Mouse (Mus musculus): ENCODE measurements around the gene Sept7.
"Not testable (repeated sequence)": the region's sequence is repeated elsewhere in the genome, so short reads cannot be mapped to it uniquely, and the experiment has no call there.

The Sept7 gene

DNA sequence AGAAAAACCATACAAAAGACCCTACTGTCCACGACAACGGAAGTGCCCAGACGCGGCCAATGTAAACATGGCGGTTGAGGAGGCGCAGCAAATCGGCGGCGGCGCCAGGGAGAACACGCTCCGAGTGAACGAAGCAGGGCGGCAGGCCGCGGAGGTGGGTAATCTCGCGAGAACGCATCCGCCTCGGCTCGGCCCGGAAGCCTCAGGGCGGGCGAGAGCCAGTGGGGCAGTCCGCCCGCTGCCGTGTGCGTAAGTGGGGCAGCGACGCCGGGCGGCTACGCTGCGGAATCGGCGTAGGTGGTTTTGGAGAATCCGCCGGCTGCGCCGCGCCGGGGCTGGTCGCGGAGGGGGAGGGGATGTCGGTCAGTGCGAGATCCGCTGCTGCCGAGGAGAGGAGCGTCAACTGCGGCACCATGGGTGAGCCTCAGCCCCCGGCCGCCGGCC is at the start of gene Sept7:
Gene Sept7, plus strand, starts transcription at position 157 of the 444 bp plus-strand sequence.
- peak; percentile 99 for DNase-seq

DNA sequence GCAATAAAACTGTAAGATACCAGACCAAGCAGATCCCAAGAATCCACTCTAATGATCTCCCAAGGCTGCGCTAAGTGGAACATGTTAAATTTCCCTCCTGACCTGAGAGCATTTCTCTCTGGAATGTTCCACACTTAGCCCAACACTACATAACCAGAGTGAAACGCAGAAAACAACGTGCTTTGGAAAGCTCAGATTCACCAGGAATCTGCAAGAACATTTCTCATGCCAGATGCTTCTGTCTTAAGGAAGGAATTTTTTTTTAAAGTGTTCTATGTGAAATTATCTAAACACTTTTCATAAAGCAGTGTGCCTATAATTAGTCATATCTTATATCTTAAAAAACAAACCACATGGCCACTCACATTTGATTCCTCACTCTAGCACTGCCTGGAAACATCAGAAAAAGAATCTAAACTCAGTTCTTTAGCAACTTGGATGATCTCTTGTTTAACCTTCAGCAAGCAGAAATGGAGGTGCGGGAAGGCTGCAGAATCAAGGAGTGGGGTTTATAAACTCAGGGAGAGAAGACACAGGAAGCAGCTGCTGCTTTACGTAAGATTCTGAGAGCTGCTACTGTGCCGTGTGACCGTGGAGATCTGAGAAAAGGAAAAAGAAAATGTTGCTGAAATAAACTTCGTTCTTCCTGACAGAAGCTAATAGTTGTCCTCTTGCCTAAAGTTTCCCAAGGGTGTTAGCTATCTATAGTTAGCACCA is 44.0 kb upstream of the Sept7 start:
- peak in 1 of 2 experiments; percentile 19 for DNase-seq

DNA sequence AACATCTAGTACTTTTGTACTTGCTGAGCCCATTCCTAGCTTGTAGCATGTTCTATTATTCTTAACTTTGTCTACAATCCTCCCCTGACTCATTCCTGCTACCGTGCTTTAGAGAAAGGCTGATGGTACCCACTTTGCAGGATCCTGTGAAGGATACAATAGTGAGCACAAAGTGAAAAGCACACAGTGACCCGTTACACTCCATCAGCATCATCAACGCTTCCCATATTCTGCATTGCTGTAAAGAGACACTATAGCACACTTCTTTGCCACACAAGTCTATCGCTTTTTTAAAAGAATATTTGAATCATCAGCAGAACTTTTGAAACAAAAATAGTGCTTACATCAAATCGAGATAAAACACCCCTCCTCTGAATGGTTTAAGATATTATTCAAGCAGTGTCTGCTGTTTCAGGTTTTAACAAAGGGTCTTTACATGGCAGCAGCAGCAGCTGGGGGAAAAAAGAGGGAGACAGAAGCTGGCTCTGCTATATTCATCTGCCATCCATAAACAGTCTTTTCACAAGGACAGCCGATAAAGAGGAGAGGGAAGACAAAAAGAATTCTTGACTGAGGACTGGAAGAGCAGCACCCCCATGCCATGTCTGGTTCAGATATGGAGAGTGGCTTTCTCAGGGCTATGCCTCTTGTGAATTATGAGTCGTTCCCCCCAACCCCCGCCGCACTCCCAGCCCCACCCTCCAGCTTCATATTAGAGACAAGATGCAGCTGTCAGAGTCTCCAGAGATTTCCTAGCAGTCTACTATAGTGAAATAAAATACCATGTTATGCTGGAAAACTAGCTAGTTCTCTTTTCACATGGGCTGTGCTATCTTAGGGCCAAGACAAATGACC is 39.7 kb upstream of the Sept7 start:
- no peak for DNase-seq

DNA sequence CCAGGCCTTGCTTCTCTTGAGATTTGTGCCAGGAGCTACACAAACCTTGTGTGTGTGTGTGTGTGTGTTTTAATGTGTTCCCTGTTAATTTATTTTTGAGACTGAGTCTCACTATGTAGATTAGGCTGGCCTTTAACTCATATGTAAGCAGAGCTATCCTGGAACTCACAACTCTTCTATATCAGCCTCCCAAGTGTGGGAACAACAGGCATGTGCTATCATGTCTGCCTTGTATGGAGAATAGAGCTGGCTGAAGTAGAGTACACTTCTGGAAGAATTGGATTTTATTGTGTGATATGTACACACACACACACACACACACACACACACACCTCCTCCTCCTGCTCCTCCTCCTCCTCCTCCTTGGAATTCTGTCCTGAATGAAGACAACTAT is 39.1 kb upstream of the Sept7 start:
- DNase-seq: no peak

DNA sequence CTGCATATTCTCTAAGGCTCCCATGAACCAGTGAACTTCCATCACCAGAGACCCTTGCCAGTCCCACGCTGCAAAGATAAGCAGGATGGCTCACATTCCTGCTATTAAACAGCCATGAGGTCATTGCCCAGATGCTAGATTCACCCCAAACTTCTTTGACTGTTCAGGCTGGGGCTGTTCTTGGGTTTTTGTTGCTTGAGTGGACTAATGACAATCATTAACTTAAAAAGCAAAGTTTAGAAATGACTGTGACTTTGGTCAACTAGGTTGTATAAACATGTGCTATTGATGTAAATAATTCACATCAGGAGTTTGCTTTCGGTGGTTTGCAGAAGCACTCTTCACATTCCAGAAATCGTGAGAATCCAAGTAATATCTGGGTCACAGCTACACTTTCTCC is 36.8 kb upstream of the Sept7 start:
- no peak for DNase-seq

DNA sequence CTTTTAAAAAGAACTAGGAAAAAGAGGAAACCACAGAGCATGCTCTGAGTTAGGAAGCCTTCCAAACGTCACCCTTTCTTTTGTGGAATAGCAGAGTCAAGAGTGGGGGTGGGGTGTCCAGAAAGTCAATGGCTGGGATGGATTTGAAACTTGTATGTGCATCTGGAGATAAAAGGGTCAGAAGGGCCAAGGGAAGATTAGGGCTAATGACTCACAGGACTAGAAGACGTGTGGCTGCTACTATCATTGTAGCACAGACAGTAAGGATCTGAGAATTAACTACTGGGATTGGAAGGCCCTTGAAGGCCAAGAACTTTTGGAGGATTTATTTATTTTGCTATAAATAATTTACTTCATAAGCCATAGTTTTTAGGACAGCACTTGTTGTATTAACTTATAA is 36.0 kb upstream of the Sept7 start:
- DNase-seq: no peak

DNA sequence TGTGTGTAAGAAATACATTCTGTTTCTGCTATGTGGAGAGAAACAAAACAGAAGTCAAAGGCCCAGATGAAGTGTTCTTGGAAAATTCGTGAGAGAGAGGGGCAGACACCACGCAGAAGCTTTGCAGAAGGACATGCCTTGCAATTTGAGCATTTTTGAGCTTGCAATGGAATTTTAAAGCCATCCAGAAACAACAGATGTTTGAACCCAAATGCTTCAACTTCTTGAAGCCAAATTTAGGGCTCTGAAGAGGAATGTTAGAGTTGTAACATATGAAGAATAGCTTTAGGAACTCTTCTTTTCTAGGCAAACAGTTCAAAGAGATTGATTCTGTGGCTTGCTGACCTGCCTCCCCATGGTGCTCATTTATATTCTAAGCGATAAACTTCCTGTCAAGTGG is 33.3 kb upstream of the Sept7 start:
- no peak for DNase-seq

DNA sequence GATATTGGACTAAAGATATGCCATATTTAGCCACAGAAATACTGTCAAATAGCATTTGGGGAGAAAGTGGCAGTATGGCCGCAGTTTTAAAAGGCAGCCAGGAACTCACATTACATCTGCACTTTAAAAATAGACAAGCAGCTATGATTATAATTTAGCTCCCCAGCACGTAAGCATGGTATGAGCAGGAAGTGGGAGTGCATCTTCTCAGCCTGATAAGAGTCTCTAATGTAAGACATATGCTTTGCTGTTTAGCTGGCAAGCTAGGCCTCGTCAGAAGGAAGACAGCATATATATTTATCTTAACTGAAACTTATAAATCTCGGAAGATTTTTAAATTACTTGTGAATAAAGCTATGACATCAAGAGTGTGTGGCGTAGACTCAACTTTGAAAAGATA is 32.4 kb upstream of the Sept7 start:
- no peak for DNase-seq

DNA sequence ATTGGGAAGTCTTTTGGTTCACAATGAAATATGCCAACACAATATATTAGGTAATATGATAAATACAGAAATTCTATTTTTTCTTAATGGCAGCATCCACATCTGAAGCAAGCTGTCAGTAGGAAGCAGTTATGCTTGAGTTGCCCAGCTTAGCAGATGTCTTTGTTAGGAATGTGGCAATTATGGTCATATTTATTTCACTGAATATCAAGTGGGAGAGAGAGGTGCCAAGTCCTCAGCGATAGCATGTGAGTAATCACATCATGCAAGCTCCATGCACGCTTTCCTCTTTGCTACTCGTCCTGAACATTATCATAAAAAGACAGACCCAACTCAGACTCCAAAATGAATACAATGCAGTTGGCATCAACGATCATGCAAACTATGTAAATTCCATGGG is 27.3 kb upstream of the Sept7 start:
- no peak for DNase-seq

DNA sequence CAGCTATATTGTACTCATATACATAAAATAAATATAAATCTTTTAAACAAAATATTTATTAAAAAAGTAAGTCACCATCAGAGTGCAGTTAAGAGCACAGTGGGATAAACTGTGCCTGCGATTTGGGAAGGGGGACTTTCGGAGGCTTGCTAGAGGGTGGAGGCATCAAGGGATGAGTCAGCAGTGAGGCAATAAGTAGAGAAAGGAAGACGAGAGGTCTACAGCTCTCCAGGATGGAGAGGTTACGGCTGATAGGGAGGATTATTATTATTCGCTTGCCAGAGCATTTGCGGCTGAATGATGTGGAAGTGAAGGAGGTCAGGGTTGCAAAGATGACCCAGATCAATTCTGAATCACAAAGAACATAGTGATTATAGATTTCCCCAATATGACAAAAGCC is 22.5 kb upstream of the Sept7 start:
- no peak for DNase-seq

DNA sequence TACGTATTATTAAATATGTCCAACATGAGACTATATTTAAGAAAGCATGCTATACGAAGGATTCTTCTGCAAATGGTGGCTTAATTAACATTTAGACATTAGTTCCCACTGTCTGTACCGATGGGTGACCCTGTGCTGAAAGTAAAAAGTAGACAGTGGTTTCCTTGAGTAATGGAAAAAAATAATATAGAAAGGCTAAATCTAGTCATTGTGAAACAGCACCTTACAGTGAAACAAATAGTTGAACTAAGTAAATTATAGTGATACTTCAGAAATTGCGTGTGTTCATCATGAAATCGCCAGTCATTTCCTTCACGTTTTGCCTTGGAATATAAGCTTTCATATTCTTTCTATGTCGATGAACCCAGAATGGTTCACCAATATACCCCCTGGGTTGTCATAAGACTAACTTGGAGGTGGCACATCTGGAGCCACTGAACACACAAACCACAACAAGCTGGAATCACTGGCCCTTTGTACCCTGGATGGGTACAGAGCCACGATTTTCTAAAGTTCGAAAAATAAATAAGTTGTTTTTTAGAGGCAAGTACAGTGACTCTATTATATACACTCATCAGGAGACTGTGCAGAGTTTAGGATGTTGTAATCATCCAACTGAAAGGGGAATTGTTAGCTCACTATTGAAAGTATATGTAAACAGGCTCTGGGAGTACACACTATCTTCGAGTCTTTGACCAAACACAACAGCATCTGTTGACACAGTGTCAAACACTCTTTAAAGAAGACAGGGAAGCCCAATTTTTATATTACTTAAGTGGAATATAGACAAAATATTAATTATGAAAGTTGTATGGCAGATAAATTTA is 21.8 kb upstream of the Sept7 start:
- DNase-seq: no peak

DNA sequence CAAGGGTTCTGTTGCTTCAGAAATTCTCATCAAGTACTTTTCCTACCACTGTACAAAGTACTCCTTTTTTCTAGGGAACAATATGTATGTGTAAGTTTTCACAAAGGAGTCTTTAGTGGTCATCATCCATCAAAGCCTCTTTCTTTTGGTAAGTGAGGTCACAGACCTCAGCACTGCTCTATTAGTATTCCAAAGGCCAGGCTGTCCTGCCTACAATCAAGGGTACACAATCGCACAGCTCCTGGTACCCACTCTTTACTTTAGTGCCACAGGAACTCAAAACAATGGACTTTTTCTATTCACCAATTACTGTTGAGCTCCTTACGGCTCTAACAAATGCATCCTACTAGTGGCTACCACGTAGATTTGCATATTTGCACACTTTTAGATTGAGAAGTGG is 11.2 kb upstream of the Sept7 start:
- no peak for DNase-seq

DNA sequence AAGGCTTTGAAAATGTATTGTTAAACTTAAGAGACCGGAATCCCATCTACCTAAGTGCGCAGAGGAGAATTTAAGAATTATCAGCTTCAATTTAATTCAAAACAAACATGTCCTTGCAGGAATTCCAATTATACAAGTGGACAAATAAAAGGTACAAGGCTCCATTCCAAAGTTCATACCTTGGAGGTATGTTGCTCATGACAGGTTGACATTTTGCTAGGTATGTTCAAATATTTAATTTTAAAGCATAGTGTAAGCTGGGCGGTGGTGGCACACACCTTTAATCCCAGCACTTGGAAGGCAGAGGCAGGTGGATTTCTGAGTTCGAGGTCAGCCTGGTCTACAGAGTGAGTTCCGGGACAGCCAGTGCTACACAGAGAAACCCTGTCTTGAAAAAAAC is 10.5 kb upstream of the Sept7 start:
- DNase-seq: not testable (repeated sequence)

DNA sequence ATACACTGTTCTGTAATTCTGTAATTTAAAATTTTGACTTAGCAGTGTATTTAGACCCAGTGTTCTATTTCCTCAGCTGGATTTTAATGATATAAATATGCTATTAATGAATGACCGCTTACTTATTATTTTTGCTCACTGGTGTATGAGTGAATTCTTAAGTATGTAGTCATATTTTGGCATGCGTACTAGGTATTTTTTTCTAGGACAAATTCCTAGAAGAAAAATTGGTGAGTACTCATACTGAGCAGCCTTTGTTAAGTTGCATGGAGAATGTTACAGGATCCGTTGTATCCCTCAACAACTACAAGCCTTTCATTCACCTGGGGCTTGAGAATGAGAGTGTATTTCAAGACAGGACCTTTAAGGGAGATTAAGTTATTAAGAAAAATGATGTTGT is 10.0 kb upstream of the Sept7 start:
- DNase-seq: no peak

DNA sequence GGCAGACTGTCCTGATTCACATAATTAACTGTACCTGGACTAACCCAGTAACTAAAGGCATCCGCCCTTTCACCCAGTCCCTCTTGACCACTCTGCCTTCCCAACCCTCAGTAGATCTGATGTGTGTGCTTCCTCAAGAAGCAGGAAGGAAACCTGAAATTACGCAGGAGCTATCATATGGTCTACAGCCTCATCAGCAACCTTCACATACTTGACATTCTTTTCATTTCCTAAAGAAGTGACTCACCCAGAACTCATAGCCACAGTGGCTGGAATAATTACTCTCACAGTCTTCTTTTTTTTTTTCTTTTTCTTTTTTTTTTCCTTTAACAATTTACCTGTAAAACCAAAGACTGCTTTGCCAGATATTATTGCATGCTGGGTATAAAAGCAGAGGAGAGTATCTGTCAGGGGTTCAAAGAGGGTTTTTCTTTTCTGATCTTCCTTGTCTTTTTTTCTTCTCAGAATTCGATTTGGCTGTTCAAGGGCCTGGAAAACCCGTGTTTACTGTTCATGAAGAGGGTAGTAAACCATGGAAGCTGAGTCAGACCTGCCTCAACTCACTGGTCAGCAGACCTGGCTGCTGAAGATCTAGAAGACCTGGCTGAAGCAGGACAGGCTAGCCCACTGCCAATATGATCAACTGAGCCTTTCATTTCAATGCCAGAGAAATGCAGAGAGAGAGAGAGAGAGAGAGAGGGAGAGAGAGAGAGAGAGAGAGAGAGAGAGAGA is 8.1 kb upstream of the Sept7 start:
- no peak for DNase-seq

DNA sequence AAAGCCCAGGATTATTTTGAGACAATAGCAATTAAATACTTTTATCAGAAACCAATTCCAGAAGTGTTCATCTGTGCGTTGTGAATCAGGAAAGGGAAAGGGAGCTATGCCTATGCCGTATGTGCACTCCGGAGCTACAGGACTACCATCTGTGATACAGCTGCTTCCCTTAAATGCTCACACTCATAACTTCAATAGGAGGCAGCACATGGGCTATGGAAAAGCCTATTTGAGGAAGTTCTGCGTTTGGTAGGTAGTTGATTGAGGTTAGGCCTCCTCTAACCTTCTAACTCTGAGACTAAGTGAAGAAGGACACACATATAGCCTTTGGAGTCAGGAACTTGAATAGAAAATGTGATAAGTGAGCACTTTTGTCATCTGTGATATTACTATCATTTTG is 7.1 kb upstream of the Sept7 start:
- no peak for DNase-seq

DNA sequence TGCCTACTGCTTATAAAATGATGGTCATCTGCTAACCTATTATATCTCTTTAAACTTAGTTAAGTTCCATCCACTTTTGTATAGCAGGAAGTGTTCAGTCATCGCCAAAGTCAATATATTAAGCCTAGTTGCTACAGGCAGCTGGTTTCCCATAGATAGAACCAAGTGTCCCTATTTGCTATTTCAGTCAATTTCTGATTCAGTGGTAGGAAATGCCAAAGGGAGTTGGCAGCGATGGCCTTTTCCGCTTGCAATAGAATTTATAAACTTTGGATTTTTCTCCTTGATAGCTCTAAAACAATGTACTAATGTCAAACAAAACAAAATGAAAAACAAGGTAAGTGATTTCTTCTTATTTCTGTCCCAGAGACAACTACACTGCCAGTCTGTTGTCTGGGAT is 5.7 kb upstream of the Sept7 start:
- no peak for DNase-seq

DNA sequence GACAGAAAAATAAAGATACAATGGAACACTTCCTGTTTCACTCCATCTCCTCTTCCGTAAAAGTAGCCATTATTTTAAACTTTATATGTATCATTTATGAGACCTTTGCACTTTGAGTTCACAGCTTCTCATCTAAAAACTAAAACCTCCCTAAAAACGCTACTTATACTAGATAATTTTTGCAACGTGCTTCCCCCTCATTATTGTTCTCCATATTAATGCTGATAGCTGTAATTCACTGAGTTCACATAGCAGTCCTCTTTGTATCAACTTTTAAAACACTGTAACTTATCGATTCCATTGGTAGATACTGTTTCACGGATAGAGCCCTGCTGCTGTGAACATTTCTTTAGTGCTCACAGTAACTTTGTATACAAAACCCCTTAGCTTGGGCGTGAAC is 1.1 kb upstream of the Sept7 start:
- no peak for DNase-seq

DNA sequence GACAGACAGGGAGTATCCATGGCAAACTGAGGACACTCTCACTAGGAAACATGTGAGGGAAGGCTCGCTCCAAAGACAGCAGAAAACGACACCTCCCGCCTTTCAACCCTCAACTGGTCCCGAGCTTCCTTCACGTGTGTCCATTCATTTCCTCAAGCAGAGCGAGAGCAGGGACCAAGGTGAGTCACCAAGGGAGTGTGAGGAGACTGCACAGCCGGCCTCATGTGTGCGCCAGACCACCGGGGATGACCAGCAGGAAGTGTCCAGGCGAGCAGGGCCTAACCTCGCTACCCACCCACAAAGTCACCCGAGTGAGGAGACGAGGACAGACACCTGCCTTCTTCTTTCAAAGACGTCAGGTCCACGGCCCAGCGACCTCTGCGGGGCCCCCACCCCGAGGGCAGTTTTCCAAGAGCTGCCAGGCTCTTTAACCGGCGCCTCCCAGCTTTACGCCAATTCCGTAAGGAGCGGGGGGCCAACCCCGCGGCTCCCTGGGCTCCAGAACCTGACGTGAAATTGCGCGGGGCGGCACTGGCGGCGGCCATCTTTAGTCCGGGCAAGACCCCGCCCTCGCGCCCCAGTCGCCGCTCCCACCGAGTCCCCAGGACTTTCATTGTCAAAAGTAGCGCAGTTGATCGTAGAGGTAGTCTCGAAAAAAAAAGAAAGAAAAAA is 492 bp upstream of the Sept7 start:
- peak in 1 of 2 experiments; percentile 85 for DNase-seq

DNA sequence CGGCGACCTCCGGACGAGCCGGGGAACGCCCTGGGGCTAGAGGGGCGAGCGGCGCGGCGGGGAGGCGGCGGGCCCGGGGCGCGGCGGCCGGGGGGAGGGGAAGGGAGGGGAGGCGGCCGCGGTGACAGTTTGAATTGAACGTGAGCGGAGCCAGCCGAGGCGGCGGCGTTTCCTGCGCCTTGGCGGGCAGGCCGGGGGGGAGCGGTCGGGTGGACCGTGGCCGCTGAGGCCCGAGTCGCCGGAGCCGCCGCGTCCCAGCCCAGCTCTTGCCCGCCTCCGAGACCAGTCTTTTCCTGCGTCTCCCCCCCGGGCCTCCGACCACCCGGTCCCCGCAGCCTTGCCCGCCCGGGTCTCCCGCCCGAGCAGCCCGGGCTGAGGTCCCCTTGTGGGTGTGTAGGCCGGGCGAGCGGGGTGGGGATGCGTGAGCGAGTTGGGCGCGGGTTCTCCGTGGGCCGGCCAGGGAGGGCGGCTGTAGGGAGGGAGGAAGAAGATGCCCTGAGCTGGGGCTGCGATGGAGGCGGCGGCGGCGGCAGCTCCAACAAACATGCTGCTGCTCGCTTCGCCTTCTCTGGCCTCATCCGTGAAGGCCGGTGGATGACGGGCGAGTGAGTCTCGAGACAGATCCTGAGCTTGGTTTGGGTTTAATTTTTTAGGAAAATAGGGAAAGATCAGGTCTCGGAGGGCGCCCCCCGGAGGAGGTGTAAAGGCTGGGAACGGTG is 679 bp downstream of the Sept7 start:
- DNase-seq: peak; percentile 59 to 76

DNA sequence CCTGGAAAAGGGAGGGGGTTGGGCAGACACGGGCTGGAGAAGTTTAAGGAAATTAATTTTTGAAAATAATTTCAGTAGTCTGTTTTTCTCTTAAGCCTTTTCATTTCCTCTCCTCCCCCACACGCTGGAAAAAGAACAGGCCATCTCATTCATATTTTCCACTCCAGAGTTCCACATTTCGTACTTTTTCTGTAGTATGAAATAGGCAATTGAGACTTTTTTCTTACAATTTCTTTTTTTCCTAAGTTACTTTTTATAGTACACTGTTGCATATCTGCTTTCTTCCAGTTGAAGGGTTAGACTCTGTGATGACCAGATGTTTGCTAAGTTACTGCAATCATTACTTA is 1.2 kb downstream of the Sept7 start:
- no peak for DNase-seq

DNA sequence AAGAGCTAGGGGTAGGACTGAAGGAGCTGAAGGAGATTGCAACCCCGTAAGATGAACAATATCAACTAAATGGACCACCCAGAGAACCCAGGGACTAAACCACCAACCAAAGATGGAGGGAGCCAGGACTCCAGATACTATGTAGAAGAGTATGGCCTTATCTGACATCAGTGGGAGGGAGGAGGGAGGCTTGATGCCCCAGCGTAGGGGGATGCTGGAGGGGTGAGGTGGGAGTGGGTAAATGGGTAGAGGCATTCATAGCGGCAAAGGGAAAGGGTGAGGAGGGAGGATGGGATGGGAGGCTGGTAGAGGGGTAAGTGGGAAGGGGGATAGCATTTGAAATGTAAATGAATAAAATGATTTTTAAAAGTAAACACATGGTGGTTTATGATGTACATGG is 8.2 kb downstream of the Sept7 start:
- no peak for DNase-seq
